Mouse (Mus musculus): ENCODE results near the gene Uqcc1. TPM values are rescaled to one million over a fixed set of nuclear protein-coding genes. Genes with fewer than 3 reads are reported as not detected.

Uqcc1 gene
- total RNA-seq (2023) = 10 to 100 TPM; 38.5 to 53.1 TPM

DNA sequence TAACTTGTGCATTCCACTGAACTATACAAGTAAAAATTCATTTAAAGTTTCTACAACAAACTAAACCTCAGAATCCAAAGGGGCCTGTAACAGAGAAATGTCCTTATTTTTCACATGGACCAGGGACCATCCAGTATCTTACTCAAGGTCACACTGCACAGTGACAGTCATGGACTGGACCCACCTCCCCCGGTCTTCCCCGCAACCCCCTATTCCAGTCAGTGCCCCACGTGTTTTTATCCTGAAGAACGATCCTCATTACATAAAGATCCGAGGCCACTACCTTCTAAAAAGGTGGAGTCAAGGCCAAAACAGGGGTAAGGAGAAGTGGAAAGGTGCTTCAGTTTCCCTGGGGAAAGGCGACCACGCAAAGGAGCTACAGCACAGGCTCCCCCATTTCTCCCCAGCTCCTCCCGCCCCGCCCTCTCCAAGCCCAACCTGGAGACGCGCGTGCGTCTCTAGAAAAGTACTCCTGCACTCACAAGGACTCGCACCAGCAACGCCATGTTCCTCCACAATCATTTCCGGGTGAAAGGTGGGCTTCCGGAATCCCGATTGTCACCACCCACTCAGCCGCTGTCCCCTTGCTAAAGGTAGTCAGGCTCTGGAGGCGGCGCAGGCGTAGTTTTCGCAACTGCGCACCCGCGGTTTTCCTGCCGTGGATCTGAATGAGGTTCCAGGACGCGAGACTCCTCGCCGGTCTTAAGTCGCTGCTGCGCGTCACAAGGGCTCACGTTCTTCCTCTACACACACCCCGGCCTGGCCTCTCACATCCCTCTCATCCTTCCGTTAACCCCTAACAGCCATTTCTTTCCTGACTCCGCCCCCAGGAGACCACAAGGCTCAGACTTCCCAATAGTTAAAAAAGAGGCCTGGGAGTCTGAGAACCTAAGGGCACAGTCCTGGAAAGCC, at the start of gene Uqcc1:
TSS of gene Uqcc1 (minus strand) at position 780 of the 912 bp plus-strand sequence.

DNA sequence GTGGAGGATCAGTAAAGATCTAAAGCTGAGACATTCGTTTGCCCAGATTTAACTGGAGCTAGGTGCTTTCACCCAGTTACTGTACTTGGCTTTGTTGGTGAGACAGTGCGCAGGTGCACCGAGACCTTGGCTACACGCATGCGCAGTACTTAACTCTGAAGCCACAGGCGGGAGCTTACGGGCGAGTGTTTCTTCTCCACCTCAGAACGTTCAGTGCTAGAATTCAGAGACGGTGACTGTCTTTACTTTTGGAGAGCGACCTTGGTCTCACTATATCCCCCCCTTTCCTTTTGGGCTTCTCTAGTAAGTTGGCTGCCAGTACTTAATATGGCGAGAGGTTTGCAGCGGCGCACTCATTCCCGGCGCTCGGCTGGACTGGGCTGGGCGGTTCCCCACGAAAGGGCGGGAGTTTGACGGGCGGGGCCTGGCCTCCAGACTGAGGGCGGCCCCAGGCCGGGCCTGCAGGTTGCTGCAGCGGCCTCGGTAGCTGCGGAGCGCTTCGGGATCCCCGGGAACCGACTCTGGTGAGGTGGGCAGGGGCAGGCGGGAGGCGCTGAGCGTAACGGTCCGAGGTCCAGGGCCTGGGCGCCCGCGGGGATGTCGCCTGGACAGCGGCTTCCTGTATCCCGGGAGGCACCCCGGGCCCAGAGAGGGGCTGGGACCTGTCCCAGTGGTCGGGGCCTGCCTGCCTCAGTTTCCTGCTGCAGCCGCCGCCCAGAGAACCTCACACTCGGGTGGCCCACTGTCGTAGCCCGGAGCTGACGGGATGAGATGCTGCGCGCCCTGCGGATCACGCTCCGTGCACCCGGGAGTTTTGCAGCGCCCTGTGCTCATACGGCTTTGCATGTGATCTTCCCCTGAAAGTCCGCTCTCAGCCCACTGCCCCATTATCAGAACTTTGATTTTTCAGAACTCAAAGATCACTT, 26.3 kb upstream of the Uqcc1 start, which contains the start of gene Cep250:
TSS of gene Cep250 (plus strand) at position 325 of the 926 bp plus-strand sequence.

DNA sequence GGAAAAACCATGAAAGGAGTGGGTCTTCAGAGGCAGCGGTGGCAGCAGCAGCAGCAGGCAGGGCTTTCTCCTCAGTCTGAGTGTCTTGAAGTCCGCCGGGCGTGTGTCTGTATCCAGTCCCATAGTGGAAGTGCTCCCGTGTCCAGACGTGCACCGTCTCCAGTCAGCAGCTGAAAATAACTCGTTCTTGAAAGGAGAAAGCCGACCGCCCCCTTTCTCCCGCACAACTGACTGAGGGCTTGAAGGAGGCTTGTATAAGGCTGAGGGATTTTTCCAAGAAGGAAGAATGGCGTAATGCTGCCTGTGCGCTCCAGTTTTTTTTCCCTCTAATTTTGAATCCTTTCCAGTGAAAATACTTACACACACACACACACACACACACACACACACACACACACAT, 15.0 kb upstream of the Uqcc1 start, which contains the start of gene Gdf5:
TSS of gene Gdf5 (minus strand) at position 244 of the 400 bp plus-strand sequence.

DNA sequence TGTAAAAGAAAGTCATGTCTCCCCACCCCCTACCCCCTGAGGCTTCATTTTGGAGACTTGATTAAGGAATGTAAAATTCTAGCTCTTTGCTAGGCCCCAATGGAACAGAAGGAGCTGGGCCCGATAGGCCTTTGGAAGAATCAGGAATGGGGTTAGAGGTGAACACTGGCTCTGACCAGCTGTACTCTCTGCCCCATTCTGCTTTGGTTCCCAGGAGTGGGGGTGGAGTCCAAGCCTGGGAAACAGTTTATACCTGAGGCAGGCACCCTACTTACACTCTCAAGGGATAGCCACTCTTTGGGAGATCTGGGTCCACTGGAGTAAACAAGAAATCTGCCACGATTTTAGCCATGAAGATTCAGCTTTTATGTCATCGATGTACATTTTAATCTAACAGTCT, 10.6 kb upstream of the Uqcc1 start, which contains the start of gene Gm15557:
TSS of gene Gm15557 (plus strand) at position 48 of the 400 bp plus-strand sequence.

DNA sequence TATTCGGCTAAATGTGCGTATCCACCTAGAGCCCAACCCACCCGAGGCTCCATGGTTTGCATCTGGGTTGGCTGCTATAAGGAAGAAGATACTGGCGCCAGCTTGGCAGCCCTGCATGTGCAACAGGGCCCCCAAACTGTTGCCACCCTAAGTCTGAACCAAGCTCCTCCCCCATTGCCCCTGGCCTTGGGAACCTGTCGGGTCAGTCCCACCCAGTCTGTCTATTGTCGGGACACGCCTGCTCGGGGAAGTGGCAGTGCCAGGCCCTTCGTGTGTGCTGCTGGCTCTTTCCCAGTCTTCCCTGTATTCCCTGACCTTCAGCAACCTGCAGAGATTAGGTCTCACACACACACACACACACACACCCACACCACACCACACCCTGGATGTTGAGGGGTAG, 95.4 kb downstream of the Uqcc1 start, which contains the start of gene Fam83c:
TSS of gene Fam83c (minus strand) at position 123 of the 400 bp plus-strand sequence.

DNA sequence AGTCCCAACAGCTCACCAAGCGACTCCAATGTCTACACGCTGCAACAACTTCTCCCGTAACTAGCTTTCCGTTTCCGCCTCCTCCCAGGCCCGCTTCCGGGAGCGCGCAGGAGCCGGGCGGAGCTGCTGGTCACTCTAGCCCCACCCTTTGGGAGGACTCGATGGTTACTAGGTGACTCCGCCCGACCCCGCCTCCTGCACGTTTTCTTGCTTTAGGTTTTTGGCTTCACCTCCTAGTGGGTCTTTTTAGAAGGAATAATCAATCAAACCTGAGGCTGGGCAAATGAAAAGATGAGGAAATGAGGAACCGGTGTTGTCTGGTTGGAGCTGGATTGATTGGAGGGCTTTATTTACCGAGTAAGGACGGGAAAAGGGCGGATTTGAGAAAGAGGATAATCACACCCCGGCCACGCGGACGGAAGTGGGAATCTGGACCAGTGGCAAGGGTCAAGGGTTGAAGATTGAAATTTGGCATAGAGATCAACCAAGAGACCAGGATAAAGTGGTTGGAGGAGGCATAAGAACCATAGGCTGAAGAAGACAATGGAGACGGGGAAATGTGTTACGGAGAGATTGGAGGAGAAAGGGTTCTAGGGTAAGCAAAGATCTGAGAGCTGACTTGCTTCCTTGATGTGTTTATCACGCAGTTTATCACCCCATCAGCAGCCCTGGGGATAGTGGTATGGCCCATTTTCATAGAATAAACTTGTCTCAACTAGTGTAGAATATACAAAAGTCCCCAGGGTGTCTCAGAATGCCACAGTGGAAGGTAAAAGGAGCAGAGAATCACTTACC, 103.3 kb downstream of the Uqcc1 start, which contains the start of gene Eif6:
TSS of gene Eif6 (minus strand) at position 296 of the 795 bp plus-strand sequence.

DNA sequence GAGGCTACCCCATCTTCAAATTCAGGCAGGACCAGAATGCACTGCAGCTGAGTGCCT, 110.9 kb downstream of the Uqcc1 start, which contains the start of gene BC029722:
TSS of gene BC029722 (minus strand) at position 35 of the 57 bp plus-strand sequence.

Other genes starting within 250 kb of the Uqcc1 start
- 100 to 1,000 TPM; 206 to 223 TPM for gene Trpc4ap, start 237.9 kb downstream of the Uqcc1 start, total RNA-seq (2023)
- gene Edem2, start 200.8 kb downstream of the Uqcc1 start, total RNA-seq (2023) = 10 to 100 TPM; 33.0 to 33.1 TPM
- not detected for gene Gm17581, start 194.4 kb downstream of the Uqcc1 start, total RNA-seq (2023)
- gene Procr, start 179.2 kb downstream of the Uqcc1 start, total RNA-seq (2023) = under 1 TPM in 1 of 2 experiments, not detected in 1; 0.67 TPM
- gene Mmp24, start 155.0 kb downstream of the Uqcc1 start, total RNA-seq (2023) = not detected
- 10 to 100 TPM; 24.3 to 24.6 TPM for gene BC029722, start 110.9 kb downstream of the Uqcc1 start, total RNA-seq (2023)
- gene Eif6, start 103.4 kb downstream of the Uqcc1 start, total RNA-seq (2023) = 100 to 1,000 TPM in 1 of 2 experiments, 10 to 100 TPM in 1; 98.6 to 120 TPM
- under 1 TPM; 0.35 to 0.41 TPM for gene Fam83c, start 95.5 kb downstream of the Uqcc1 start, total RNA-seq (2023)
- not detected for gene Gm15557, start 10.4 kb upstream of the Uqcc1 start, total RNA-seq (2023)
- gene Gdf5, start 15.1 kb upstream of the Uqcc1 start, total RNA-seq (2023) = not detected
- gene Cep250, start 26.1 kb upstream of the Uqcc1 start, total RNA-seq (2023) = 10 to 100 TPM; 72.5 to 85.7 TPM
- gene 6430550D23Rik, start 77.7 kb upstream of the Uqcc1 start, total RNA-seq (2023) = 1 to 10 TPM; 1.2 to 2.3 TPM
- 10 to 100 TPM; 77.1 to 77.8 TPM for gene Ergic3, start 77.7 kb upstream of the Uqcc1 start, total RNA-seq (2023)
- not detected for gene Fer1l4, start 122.6 kb upstream of the Uqcc1 start, total RNA-seq (2023)
- 1 to 10 TPM; 2.8 TPM for gene Spag4, start 134.9 kb upstream of the Uqcc1 start, total RNA-seq (2023)
- gene Cpne1, start 181.7 kb upstream of the Uqcc1 start, total RNA-seq (2023) = 10 to 100 TPM; 63.4 to 91.1 TPM
- 10 to 100 TPM; 40.3 to 43.1 TPM for gene Rbm12, start 181.7 kb upstream of the Uqcc1 start, total RNA-seq (2023)
- gene Gm28036, start 196.8 kb upstream of the Uqcc1 start, total RNA-seq (2023) = 10 to 100 TPM; 22.9 to 23.5 TPM
- 10 to 100 TPM; 42.3 to 77.1 TPM for gene Romo1, start 213.7 kb upstream of the Uqcc1 start, total RNA-seq (2023)
- gene Nfs1, start 213.9 kb upstream of the Uqcc1 start, total RNA-seq (2023) = 10 to 100 TPM; 34.0 to 34.8 TPM
- gene Rbm39, start 249.9 kb upstream of the Uqcc1 start, total RNA-seq (2023) = 1,000 to 10,000 TPM; 2,155 to 2,502 TPM

Measured in T-cell, adult 66 days (primary cell).